Mouse (Mus musculus): ENCODE data around the gene Dpy19l3. TPM values are rescaled to one million over a fixed set of nuclear protein-coding genes. Genes with fewer than 3 reads are reported as not detected.

The Dpy19l3 gene
- polyA plus RNA-seq, 1 experiment from 2014 or later, result 22.2 TPM

GRCm38 (mm10) chr7:35790201-35790600, 35.9 kb upstream of the Dpy19l3 start:
- Histone ChIP-seq H3K4me1 (replicated peaks; ENCODE audit: control insufficient read depth, insufficient read depth, low read length) (no peaks in the 10 kb centered on the region), H3K9ac (ENCODE audit: low read length) (no peak overlapping the region), H3K9me3 (ENCODE audit: control insufficient read depth, low read length) (no peaks in the 10 kb centered on the region), H3K4me3 (ENCODE audit: low read depth, low read length) (no peak overlapping the region), H3K27me3 (replicated peaks; ENCODE audit: control insufficient read depth, insufficient read depth, low read length) (no peaks in the 10 kb centered on the region), H3K27ac (ENCODE audit: low read depth) (no peak overlapping the region), H3K4me2 (ENCODE audit: low read length) (no peak overlapping the region), H3K36me3 (ENCODE audit: control insufficient read depth, insufficient read depth, low read length) (peaks cover 93% of the 10 kb centered on the region)
- WGBS, result 71% methylated on average over 8 of the region's 8 CpGs
- ATAC-seq (replicated peaks; ENCODE audit: low FRiP score, low TSS enrichment, low read depth) (no peak), DNase-seq (ENCODE audit: low spot score) (no peak)

GRCm38 (mm10) chr7:35785579-35785978, 31.3 kb upstream of the Dpy19l3 start:
- Histone ChIP-seq H3K4me3 (ENCODE audit: low read depth, low read length) (no peak overlapping the region), H3K9me3 (ENCODE audit: control insufficient read depth, low read length) (no peaks in the 10 kb centered on the region), H3K36me3 (ENCODE audit: control insufficient read depth, insufficient read depth, low read length) (peaks cover 92% of the 10 kb centered on the region), H3K4me2 (ENCODE audit: low read length) (no peak overlapping the region), H3K4me1 (replicated peaks; ENCODE audit: control insufficient read depth, insufficient read depth, low read length) (no peaks in the 10 kb centered on the region), H3K27me3 (replicated peaks; ENCODE audit: control insufficient read depth, insufficient read depth, low read length) (no peaks in the 10 kb centered on the region), H3K27ac (ENCODE audit: low read depth) (no peak overlapping the region), H3K9ac (ENCODE audit: low read length) (no peak overlapping the region)
- DNase-seq (ENCODE audit: low spot score) (no peak), ATAC-seq (replicated peaks; ENCODE audit: low FRiP score, low TSS enrichment, low read depth) (peak; percentile 55; the same call in 1 of the 2 replicates)
- WGBS, result 35% methylated on average over 4 of the region's 4 CpGs

DNA sequence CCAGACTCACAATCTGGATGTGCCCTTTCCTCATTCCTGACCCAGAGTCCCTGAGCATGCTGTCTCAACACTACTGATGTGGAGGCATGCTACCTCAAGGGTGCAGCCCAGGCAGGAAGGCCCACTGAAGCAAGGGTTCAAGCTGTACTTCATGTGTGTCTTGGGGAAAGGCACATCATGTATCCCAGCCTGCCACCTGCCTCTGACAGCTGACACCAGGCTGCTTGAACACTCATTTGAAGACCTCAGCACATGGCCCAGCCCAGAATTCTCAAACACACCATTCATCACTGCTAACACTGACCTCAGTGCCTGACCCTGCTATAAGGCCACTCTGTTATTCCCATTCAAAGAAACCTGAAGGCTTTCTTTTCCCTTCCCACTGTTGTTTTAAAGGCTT, 28.0 kb upstream of the Dpy19l3 start:
- Histone ChIP-seq H3K27me3 (replicated peaks; ENCODE audit: control insufficient read depth, insufficient read depth, low read length) (no peaks in the 10 kb centered on the region), H3K4me2 (ENCODE audit: low read length) (no peak overlapping the region), H3K9me3 (ENCODE audit: control insufficient read depth, low read length) (no peaks in the 10 kb centered on the region), H3K4me3 (ENCODE audit: low read depth, low read length) (no peak overlapping the region), H3K27ac (ENCODE audit: low read depth) (no peak overlapping the region), H3K36me3 (ENCODE audit: control insufficient read depth, insufficient read depth, low read length) (peaks cover 91% of the 10 kb centered on the region), H3K4me1 (replicated peaks; ENCODE audit: control insufficient read depth, insufficient read depth, low read length) (no peaks in the 10 kb centered on the region), H3K9ac (ENCODE audit: low read length) (no peak overlapping the region)
- ATAC-seq (replicated peaks; ENCODE audit: low FRiP score, low TSS enrichment, low read depth), result no peak
- DNase-seq (ENCODE audit: low spot score), result no peak

GRCm38 (mm10) chr7:35774127-35774526, 19.9 kb upstream of the Dpy19l3 start:
- H3K4me2 ChIP-seq (ENCODE audit: low read length), result no peak overlapping the region
- peaks cover 67% of the 10 kb centered on the region for H3K36me3 ChIP-seq (ENCODE audit: control insufficient read depth, insufficient read depth, low read length)
- no peak overlapping the region for H3K27ac ChIP-seq (ENCODE audit: low read depth)
- H3K27me3 ChIP-seq (replicated peaks; ENCODE audit: control insufficient read depth, insufficient read depth, low read length), result no peaks in the 10 kb centered on the region
- H3K4me3 ChIP-seq (ENCODE audit: low read depth, low read length), result no peak overlapping the region
- DNase-seq (ENCODE audit: low spot score) (no peak), ATAC-seq (replicated peaks; ENCODE audit: low FRiP score, low TSS enrichment, low read depth) (no peak)
- 89% methylated on average over 12 of the region's 12 CpGs for WGBS
- no peak overlapping the region for H3K9ac ChIP-seq (ENCODE audit: low read length)
- H3K9me3 ChIP-seq (ENCODE audit: control insufficient read depth, low read length), result no peaks in the 10 kb centered on the region
- no peaks in the 10 kb centered on the region for H3K4me1 ChIP-seq (replicated peaks; ENCODE audit: control insufficient read depth, insufficient read depth, low read length)

- Histone ChIP-seq H3K9me3 (ENCODE audit: control insufficient read depth, low read length) (no peaks in the 10 kb centered on the region), H3K27me3 (replicated peaks; ENCODE audit: control insufficient read depth, insufficient read depth, low read length) (no peaks in the 10 kb centered on the region), H3K4me1 (replicated peaks; ENCODE audit: control insufficient read depth, insufficient read depth, low read length) (no peaks in the 10 kb centered on the region), H3K27ac (ENCODE audit: low read depth) (no peak overlapping the region), H3K4me3 (ENCODE audit: low read depth, low read length) (no peak overlapping the region), H3K9ac (ENCODE audit: low read length) (no peak overlapping the region), H3K4me2 (ENCODE audit: low read length) (no peak overlapping the region), H3K36me3 (ENCODE audit: control insufficient read depth, insufficient read depth, low read length) (peaks cover 51% of the 10 kb centered on the region)
- DNase-seq (ENCODE audit: low spot score), result no peak
- no peak for ATAC-seq (replicated peaks; ENCODE audit: low FRiP score, low TSS enrichment, low read depth)
- WGBS, result 95% methylated on average over 8 of the region's 8 CpGs
These were observed 18.1 kb upstream of the Dpy19l3 start for GRCm38 (mm10) chr7:35772347-35772746.

- Histone ChIP-seq H3K27me3 (replicated peaks; ENCODE audit: control insufficient read depth, insufficient read depth, low read length) (no peaks in the 10 kb centered on the region), H3K9ac (ENCODE audit: low read length) (no peak overlapping the region), H3K4me3 (ENCODE audit: low read depth, low read length) (no peak overlapping the region), H3K4me2 (ENCODE audit: low read length) (no peak overlapping the region), H3K4me1 (replicated peaks; ENCODE audit: control insufficient read depth, insufficient read depth, low read length) (no peaks in the 10 kb centered on the region), H3K36me3 (ENCODE audit: control insufficient read depth, insufficient read depth, low read length) (peaks cover 43% of the 10 kb centered on the region), H3K9me3 (ENCODE audit: control insufficient read depth, low read length) (no peaks in the 10 kb centered on the region), H3K27ac (ENCODE audit: low read depth) (no peak overlapping the region)
- DNase-seq (ENCODE audit: low spot score), result no peak
- ATAC-seq (replicated peaks; ENCODE audit: low FRiP score, low TSS enrichment, low read depth), result no peak
These were observed 16.9 kb upstream of the Dpy19l3 start for GRCm38 (mm10) chr7:35771106-35771505.

GRCm38 (mm10) chr7:35770122-35770521, 15.9 kb upstream of the Dpy19l3 start:
- ATAC-seq (replicated peaks; ENCODE audit: low FRiP score, low TSS enrichment, low read depth), result no peak
- H3K36me3 ChIP-seq (ENCODE audit: control insufficient read depth, insufficient read depth, low read length), result peaks cover 33% of the 10 kb centered on the region

DNA sequence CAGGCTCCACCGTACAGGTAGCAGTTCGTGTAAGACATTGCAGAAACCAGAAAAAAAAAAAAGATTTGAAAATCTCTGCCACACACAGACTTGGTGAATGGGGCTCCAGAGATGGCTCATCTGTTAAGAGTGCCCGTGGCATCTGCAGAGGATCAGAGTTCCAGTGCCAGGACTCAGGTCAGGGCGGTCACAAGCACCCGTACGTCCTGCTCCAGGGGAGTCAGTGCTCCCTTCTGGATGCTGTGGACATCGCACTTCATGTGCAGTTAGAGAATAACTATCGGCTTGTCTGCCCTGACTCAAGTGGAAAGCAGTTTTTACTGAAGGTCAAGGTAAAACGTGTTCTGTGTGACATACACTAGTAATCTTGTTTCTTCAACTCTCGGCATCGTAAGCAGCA, 10.2 kb upstream of the Dpy19l3 start:
- ATAC-seq (replicated peaks; ENCODE audit: low FRiP score, low TSS enrichment, low read depth) (no peak), DNase-seq (ENCODE audit: low spot score) (no peak)
- Histone ChIP-seq H3K27me3 (replicated peaks; ENCODE audit: control insufficient read depth, insufficient read depth, low read length) (no peaks in the 10 kb centered on the region), H3K4me1 (replicated peaks; ENCODE audit: control insufficient read depth, insufficient read depth, low read length) (no peaks in the 10 kb centered on the region), H3K9ac (ENCODE audit: low read length) (no peak overlapping the region), H3K36me3 (ENCODE audit: control insufficient read depth, insufficient read depth, low read length) (no peaks in the 10 kb centered on the region), H3K9me3 (ENCODE audit: control insufficient read depth, low read length) (no peaks in the 10 kb centered on the region), H3K4me3 (ENCODE audit: low read depth, low read length) (no peak overlapping the region), H3K27ac (ENCODE audit: low read depth) (no peak overlapping the region), H3K4me2 (ENCODE audit: low read length) (no peak overlapping the region)
- 87% methylated on average over 11 of the region's 11 CpGs for WGBS

More at GRCm38 (mm10) chr7:35770122-35770521, 15.9 kb upstream of the Dpy19l3 start:
- no peak for DNase-seq (ENCODE audit: low spot score)
- Histone ChIP-seq H3K4me2 (ENCODE audit: low read length) (no peak overlapping the region), H3K4me1 (replicated peaks; ENCODE audit: control insufficient read depth, insufficient read depth, low read length) (no peaks in the 10 kb centered on the region), H3K4me3 (ENCODE audit: low read depth, low read length) (no peak overlapping the region), H3K9ac (ENCODE audit: low read length) (no peak overlapping the region), H3K27me3 (replicated peaks; ENCODE audit: control insufficient read depth, insufficient read depth, low read length) (no peaks in the 10 kb centered on the region), H3K9me3 (ENCODE audit: control insufficient read depth, low read length) (no peaks in the 10 kb centered on the region), H3K27ac (ENCODE audit: low read depth) (no peak overlapping the region)
- WGBS, result 73% methylated on average over 7 of the region's 7 CpGs

DNA sequence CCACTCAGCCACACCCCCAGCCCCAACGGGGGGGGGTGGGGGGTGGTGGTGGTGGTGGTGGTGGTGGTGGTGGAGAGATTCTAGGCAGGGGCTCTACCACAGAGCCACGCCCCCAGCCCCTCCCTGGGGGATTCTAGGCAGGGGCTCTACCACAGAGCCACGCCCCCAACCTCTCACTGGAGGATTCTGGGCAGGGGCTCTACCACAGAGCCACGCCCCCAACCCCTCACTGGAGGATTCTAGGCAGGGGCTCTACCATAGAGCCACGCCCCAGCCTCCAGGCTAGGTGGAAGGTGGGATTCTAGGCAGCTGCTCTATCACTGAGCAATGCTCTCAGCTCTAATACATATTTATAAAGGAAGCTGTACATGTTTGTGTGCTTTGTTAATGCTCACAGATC, 7.5 kb upstream of the Dpy19l3 start:
- WGBS, result 65% methylated on average over 5 of the region's 5 CpGs
- Histone ChIP-seq H3K4me1 (replicated peaks; ENCODE audit: control insufficient read depth, insufficient read depth, low read length) (no peaks in the 10 kb centered on the region), H3K27me3 (replicated peaks; ENCODE audit: control insufficient read depth, insufficient read depth, low read length) (no peaks in the 10 kb centered on the region), H3K9me3 (ENCODE audit: control insufficient read depth, low read length) (no peaks in the 10 kb centered on the region), H3K9ac (ENCODE audit: low read length) (no peak overlapping the region), H3K4me2 (ENCODE audit: low read length) (no peak overlapping the region), H3K27ac (ENCODE audit: low read depth) (no peak overlapping the region), H3K36me3 (ENCODE audit: control insufficient read depth, insufficient read depth, low read length) (no peaks in the 10 kb centered on the region), H3K4me3 (ENCODE audit: low read depth, low read length) (no peak overlapping the region)
- no peak for ATAC-seq (replicated peaks; ENCODE audit: low FRiP score, low TSS enrichment, low read depth)
- DNase-seq (ENCODE audit: low spot score), result no peak

Data from intestine, embryonic 14.5 days (tissue).